Mouse (Mus musculus) heart, adult 2 months (tissue): Measurements from ENCODE around the gene Thbd.

ENCODE experiments used
- CTCF ChIP-seq: fragments of 200-600 bp; IDR thresholded peaks from 2 replicates; pipeline ENCODE4 v1.8.1; 2022; ENCODE audit warnings: antibody characterized with exemption, mild to moderate bottlenecking, moderate library complexity
- EP300 ChIP-seq: fragments of 200-500 bp; IDR thresholded peaks from 2 replicates; pipeline ENCODE4 v1.6.1; 2011; ENCODE audit warnings: low read depth, low read length, control low read depth; ENCODE audit not compliant: insufficient read depth
- POLR2A ChIP-seq: fragments of 200-500 bp; IDR thresholded peaks from 2 replicates; pipeline ENCODE4 v1.6.1; 2011; ENCODE audit warnings: mild to moderate bottlenecking, low read depth, low read length, control low read depth; ENCODE audit not compliant: insufficient read depth

GRCm38 (mm10) chr2:148387652-148388581, 20.1 kb downstream of the Thbd start:
- TF ChIP-seq CTCF (no peak), POLR2A (no peak), EP300 (no peak)
